22 mouse cellular contexts compared by ENCODE assay signal in genomic region chr15:80072579-80073255, GRCm38 (mm10). TPM values are rescaled to one million over a fixed set of nuclear protein-coding genes. Genes with fewer than 3 reads are reported as not detected.
A peak's percentile ranks its signal among the peaks of the same experiment; 100 is the strongest.
DNase-seq lines count a peak whose midpoint lies in the region; ATAC-seq and TF ChIP-seq lines count a peak whose summit lies in the region.
"Had no signal": no experiment of that assay in that cellular context is flagged by ENCODE, and none has a peak within 500 bp of the region (broad histone marks: within the 10 kb centered on the region; RNA-seq: fewer than 3 reads in every experiment).

No protein-coding gene starts in this region.

- H3K27me3 ChIP-seq in heart, embryonic 16.5 days (ENCODE audit: control insufficient read depth, insufficient read depth, low read length): no peaks in the 10 kb centered on the region
- H3K27me3 ChIP-seq in lung, embryonic 15.5 days: no peaks in the 10 kb centered on the region
- 0 out of 2 replicates have a peak, but pooled peaks cover 4% of the 10 kb centered on the region for H3K27me3 ChIP-seq in forebrain, embryonic 13.5 days
- H3K27me3 ChIP-seq: neural tube, embryonic 15.5 days had no signal

- WGBS in heart, embryonic 16.5 days: 65% methylated on average over 7 of the region's 7 CpGs
- 72% methylated on average over 7 of the region's 7 CpGs for WGBS in lung, embryonic 15.5 days
- WGBS in forebrain, embryonic 13.5 days: 81% methylated on average over 7 of the region's 7 CpGs

- no peak overlapping the region for H3K4me2 ChIP-seq in heart, embryonic 16.5 days (ENCODE audit: low read depth, low read length)
- no peak overlapping the region for H3K4me2 ChIP-seq in lung, embryonic 15.5 days
- no peak overlapping the region for H3K4me2 ChIP-seq in forebrain, embryonic 13.5 days
- H3K4me2 ChIP-seq: heart, embryonic 11.5 days; hindbrain, embryonic 14.5 days; liver, embryonic 15.5 days; neural tube, embryonic 15.5 days had no signal

- H3K4me1 ChIP-seq in heart, embryonic 16.5 days (ENCODE audit: control insufficient read depth, insufficient read depth, low read length): peaks cover 18% of the 10 kb centered on the region
- peaks cover 11% of the 10 kb centered on the region for H3K4me1 ChIP-seq in lung, embryonic 15.5 days
- H3K4me1 ChIP-seq in bone marrow macrophage, adult 2 months (ENCODE audit: control insufficient read depth, insufficient read depth, low read length): peaks cover 62% of the 10 kb centered on the region
- no peaks in the 10 kb centered on the region for H3K4me1 ChIP-seq in forebrain, embryonic 13.5 days
- H3K4me1 ChIP-seq: neural tube, embryonic 15.5 days had no signal

- ATAC-seq in heart, embryonic 16.5 days (replicated peaks; ENCODE audit: extremely low read depth, insufficient read depth, low FRiP score): no peak
- ATAC-seq in lung, embryonic 15.5 days (ENCODE audit: borderline replicate concordance, extremely low read depth, low FRiP score, low TSS enrichment): no peak
- ATAC-seq in cerebellum, adult (ENCODE audit: insufficient number of reproducible peaks, low FRiP score, low TSS enrichment): no peak
- ATAC-seq in forebrain, embryonic 13.5 days: no peak
- ATAC-seq: activated CD4-positive, CD25-positive, alpha-beta regulatory T cell, adult 4 months; forebrain, postnatal 0 days; inflammation-experienced regulatory T-cells, adult 6 months had no signal

- DNase-seq in heart, adult 9 months (ENCODE audit: low spot score in 2 of 2): no peak
- no peak for DNase-seq in lung, adult 18-20 months
- DNase-seq: adrenal gland, adult 8-10 months; cerebellum, adult 9-10 months; forebrain, postnatal 0 days; gastrocnemius, postnatal 36 days; kidney, postnatal 10 days; right cerebral cortex, adult 18-20 months; right cerebral cortex, postnatal 4 days had no signal

- H3K4me3 ChIP-seq in heart, embryonic 16.5 days (ENCODE audit: low read length): no peak overlapping the region
- H3K4me3 ChIP-seq in lung, embryonic 15.5 days: no peak overlapping the region
- H3K4me3 ChIP-seq in bone marrow macrophage, adult 2 months (ENCODE audit: insufficient read depth, low read length): no peak overlapping the region
- no peak overlapping the region for H3K4me3 ChIP-seq in forebrain, embryonic 13.5 days
- H3K4me3 ChIP-seq: forebrain, embryonic 10.5 days; liver, embryonic 15.5 days; midbrain, embryonic 10.5 days; neural tube, embryonic 15.5 days had no signal

- peaks cover 8% of the 10 kb centered on the region for H3K36me3 ChIP-seq in heart, embryonic 16.5 days (ENCODE audit: control insufficient read depth, insufficient read depth)
- H3K36me3 ChIP-seq in lung, embryonic 15.5 days: peaks cover 13% of the 10 kb centered on the region
- peaks cover 19% of the 10 kb centered on the region for H3K36me3 ChIP-seq in forebrain, embryonic 13.5 days (ENCODE audit: poor library complexity, severe bottlenecking)

- TF ChIP-seq CTCF in bone marrow macrophage, adult 2 months (IDR thresholded peaks at IDR 0.05; ENCODE audit: low read depth, low read length): no peak

- no peak overlapping the region; the same call in 1 of the 2 replicates for H3K9ac ChIP-seq in heart, embryonic 16.5 days (ENCODE audit: low read length)
- no peak overlapping the region for H3K9ac ChIP-seq in lung, embryonic 15.5 days
- no peak overlapping the region for H3K9ac ChIP-seq in forebrain, embryonic 13.5 days
- H3K9ac ChIP-seq: forebrain, postnatal 0 days; hindbrain, embryonic 14.5 days; liver, embryonic 15.5 days; neural tube, embryonic 15.5 days had no signal

- no peak for TF ChIP-seq POLR2A in bone marrow macrophage, adult 2 months (IDR thresholded peaks at IDR 0.05; ENCODE audit: borderline replicate concordance, low read depth, low read length)

- no peaks in the 10 kb centered on the region for H3K9me3 ChIP-seq in heart, embryonic 16.5 days (replicated peaks; ENCODE audit: control insufficient read depth, low read length)
- no peaks in the 10 kb centered on the region for H3K9me3 ChIP-seq in lung, embryonic 15.5 days
- H3K9me3 ChIP-seq in forebrain, embryonic 13.5 days (replicated peaks): no peaks in the 10 kb centered on the region
- H3K9me3 ChIP-seq: forebrain, embryonic 10.5 days; liver, embryonic 15.5 days; midbrain, embryonic 10.5 days; neural tube, embryonic 15.5 days had no signal

- peak overlapping the region; percentile 15; the same call in 1 of the 2 replicates for H3K27ac ChIP-seq in heart, embryonic 16.5 days (ENCODE audit: low read length)
- H3K27ac ChIP-seq in lung, embryonic 15.5 days: 0 out of 2 replicates have a peak overlapping the region, but pooled peaks have one; percentile 4
- H3K27ac ChIP-seq in bone marrow macrophage, adult 2 months (ENCODE audit: insufficient read depth, low read depth, low read length): peak overlapping the region; percentile 91
- no peak overlapping the region for H3K27ac ChIP-seq in forebrain, embryonic 13.5 days
- H3K27ac ChIP-seq: forebrain, embryonic 10.5 days; hindbrain, embryonic 14.5 days; liver, embryonic 15.5 days; midbrain, embryonic 10.5 days; neural tube, embryonic 15.5 days had no signal

RNA-seq across cellular contexts. Expression of gene Syngr1, which starts 18.4 kb away (rescaled TPM):
- polyA plus RNA-seq in heart, embryonic 16.5 days (2015; fragmentation: Nextera tagmentation; extraction: Ambion mirVana): 55.4 and 61.2 TPM in 2 replicates
- 18.8 and 20.6 TPM in 2 replicates for polyA plus RNA-seq in lung, embryonic 15.5 days (2015; fragmentation: Nextera tagmentation; extraction: Ambion mirVana)
- polyA plus RNA-seq in bone marrow macrophage, adult 2 months (2012; ENCODE audit: insufficient read depth, insufficient read length, missing spikeins): 95.0 and 111 TPM in 2 replicates
- 21.5 and 22.8 TPM in 2 replicates for polyA plus RNA-seq in forebrain, embryonic 13.5 days (2015; fragmentation: Nextera tagmentation; extraction: Ambion mirVana)

RNA-seq across cellular contexts. Expression of gene Rpl3, which starts 19.0 kb away (rescaled TPM):
- 606 and 610 TPM in 2 replicates for polyA plus RNA-seq in heart, embryonic 16.5 days (2015; fragmentation: Nextera tagmentation; extraction: Ambion mirVana)
- polyA plus RNA-seq in lung, embryonic 15.5 days (2015; fragmentation: Nextera tagmentation; extraction: Ambion mirVana): 1,053 and 1,095 TPM in 2 replicates
- 928 and 957 TPM in 2 replicates for polyA plus RNA-seq in bone marrow macrophage, adult 2 months (2012; ENCODE audit: insufficient read depth, insufficient read length, missing spikeins)
- 733 and 735 TPM in 2 replicates for polyA plus RNA-seq in forebrain, embryonic 13.5 days (2015; fragmentation: Nextera tagmentation; extraction: Ambion mirVana)

RNA-seq across cellular contexts. Expression of gene Pdgfb, which starts 57.9 kb away (rescaled TPM):
- 3.2 and 4.6 TPM in 2 replicates for polyA plus RNA-seq in heart, embryonic 16.5 days (2015; fragmentation: Nextera tagmentation; extraction: Ambion mirVana)
- polyA plus RNA-seq in lung, embryonic 15.5 days (2015; fragmentation: Nextera tagmentation; extraction: Ambion mirVana): 8.4 TPM in 2 replicates
- 47.3 and 52.2 TPM in 2 replicates for polyA plus RNA-seq in bone marrow macrophage, adult 2 months (2012; ENCODE audit: insufficient read depth, insufficient read length, missing spikeins)
- 1.9 and 2.1 TPM in 2 replicates for polyA plus RNA-seq in forebrain, embryonic 13.5 days (2015; fragmentation: Nextera tagmentation; extraction: Ambion mirVana)
